Mouse (Mus musculus) kidney, postnatal 25 days (tissue): ENCODE measurements around the gene Deup1.
A peak's percentile ranks its signal among the peaks of the same experiment; 100 is the strongest.

Source experiments
- DNase-seq, 2 experiments: peaks; one replicate each; pipeline ENCODE4 v3.0.0; 2021; ENCODE audit warnings: mixed read lengths in 2 of 2

The Deup1 gene

DNA sequence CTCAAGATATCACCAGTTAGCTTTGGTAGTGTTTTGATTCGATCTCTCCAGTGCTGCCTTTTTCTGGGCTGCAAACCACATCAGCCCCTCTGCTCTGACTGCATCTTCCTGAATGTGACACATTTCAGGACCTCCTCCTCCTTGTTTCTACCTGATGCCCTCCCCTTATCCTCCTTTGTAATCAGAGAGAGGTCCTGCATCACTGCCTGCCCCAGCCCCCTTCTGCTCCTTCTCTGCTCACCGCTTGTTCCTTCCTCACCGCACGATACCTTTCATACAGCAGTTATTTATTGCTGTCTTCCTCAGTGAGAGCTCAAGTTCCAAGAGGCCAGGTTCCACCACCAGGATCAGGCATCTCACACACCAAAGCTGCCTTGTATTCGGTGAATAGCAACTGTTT lies 96.5 kb downstream of the Deup1 start:
- DNase-seq, result no peak

DNA sequence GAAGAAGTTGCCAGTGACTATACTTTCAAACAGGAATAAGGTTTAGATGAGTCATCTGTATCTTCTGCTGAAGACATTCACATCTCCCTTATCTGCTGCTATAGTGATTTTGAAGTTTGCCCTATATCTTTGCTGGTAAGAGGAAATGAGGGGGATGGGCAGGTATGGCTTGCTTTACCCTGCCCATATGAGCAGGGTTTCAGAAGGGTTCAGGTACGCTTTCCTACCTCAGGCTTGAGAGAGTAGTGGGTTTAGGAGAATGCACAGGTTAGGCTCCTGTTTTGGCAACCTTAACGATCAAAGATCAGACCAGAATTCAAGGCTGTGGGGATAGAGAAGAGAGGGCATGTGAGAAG lies 97.8 kb downstream of the Deup1 start:
- DNase-seq, result no peak

DNA sequence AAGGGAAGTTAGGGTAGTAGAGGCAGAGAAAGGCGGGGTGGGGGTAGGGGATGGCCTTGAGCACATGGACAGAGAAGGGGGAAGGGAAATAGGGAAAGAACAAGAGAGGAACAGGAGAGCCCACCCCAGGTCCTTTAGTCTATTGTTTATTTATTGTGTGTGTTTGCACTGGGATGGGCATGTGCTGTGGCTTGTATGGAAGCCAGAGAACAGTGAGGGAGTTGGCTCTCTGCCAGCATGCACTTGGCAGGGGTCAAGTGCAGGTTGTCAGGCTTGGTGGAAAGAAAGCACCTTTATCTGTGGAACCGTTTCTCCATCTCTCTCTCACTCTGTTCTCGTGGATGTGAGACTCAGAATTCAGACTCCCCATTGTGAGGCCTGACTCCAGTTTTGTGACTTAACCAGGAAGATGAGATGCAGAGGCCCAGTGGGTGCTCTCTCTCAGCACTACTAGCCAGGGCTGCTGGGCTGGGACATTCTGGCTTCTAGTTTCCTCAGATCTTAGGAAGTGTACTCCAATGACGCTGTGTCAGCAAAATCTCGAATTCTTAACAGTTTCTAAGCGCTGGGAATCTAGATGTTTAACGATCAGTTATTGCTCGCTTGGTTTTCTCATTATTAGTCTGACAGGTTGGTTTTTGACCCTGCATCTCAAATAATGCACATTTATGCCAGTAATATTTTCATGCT lies 98.3 kb downstream of the Deup1 start:
- DNase-seq, result peak; percentile 71 to 73

DNA sequence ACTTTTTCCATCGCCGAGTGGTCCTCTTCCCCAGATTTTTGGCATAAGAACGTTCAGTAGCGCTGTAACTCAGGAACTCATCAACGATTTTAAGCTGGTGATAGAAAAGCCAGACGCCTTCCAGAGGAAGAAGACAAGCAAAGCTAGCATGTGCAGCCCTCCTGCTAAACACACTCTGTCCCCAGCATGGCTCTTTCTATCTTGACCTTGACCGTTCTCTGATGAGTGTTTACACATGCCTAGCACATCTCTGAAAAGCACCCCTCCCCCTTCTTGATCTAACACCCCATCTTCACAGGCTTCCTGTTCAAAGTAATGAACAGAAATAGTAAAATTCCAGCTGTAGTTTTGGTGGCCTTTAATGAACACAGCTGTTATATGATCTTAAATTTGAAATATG lies 99.4 kb downstream of the Deup1 start:
- no peak for DNase-seq

- DNase-seq, result no peak
Observed at GRCm38 (mm10) chr9:15527846-15528245, 99.9 kb downstream of the Deup1 start.

DNA sequence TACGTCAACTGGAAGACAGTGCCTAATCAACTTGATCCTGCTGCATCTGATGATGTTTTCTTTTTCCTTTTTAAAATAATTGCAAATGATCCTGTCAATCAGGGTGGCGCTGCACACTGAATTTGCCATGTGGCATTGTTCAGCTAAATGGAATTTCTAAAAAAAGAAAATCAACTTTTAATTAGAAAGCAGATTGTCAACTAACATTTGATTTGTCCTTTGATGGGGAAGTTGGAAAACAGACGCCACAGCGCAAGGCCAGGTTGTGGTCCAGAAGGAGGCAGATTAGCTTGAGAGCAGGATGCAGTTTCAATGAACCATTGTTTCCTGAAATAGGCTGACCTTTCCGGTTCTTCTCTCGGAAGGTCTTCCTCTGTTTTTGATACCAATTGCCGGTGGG lies 101.2 kb downstream of the Deup1 start:
- no peak for DNase-seq

DNA sequence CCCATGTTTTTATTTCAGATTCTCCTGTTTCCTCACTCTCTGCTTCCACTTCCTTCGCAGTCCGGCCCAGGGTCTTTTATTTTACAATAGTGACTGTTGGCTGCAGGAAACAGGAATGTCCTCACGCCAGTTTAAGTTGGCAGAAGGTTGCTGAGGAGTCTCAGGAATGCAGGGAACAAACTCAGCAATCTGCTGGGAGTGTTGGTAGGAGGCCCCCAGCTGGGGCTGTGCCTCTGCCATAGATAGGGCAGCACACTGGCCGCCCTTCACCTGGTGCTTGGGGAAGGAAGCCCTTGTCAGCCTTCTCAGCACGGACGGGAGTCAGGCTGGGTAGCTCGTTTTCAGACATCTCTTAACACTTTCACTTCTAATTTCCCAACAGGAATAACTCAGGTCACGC lies 102.5 kb downstream of the Deup1 start:
- DNase-seq, result peak; percentile 44 to 79

DNA sequence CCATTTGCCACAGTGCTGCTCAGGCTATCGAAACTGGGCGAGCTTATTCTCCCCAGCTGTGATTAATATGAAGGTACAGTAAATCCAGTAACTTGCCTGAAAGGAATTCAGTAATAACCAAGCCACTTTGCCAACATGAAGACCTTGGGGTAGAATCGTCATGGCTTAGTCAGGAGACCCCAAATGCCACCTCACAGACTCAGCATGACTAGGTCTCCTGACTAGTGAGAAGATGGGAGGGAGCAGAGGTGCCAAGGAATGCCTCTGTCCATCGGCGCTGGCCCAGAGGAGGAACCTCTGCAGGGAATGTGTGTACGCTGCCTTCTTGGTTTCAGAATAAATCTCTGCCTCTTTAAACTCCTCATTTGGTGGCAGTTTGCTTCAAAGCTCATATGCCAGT lies 104.1 kb downstream of the Deup1 start:
- DNase-seq, result no peak

GRCm38 (mm10) chr9:15522887-15523286 lies 104.8 kb downstream of the Deup1 start:
- DNase-seq, result no peak

DNA sequence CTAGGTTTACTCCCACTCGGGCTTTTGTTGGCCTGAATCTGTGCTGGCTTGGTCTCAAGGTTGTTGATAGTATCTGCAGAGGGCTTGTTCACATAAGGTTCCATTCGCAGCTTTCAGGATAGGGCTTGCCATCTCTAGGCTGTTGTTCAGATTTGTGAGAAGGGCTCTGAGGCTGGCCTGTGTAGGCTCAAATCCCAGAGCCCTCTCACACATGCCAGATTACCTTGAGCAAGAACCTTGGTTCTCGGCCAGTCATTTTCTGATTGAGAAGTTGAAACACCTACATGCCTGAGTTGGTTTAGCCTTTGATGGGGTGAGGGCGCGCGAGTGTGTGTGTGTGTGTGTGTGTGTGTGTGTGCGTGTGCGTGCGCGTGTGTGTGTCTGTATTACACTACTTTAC lies 105.4 kb downstream of the Deup1 start:
- no peak for DNase-seq

GRCm38 (mm10) chr9:15517979-15518378 lies 109.8 kb downstream of the Deup1 start:
- DNase-seq, result no peak

DNA sequence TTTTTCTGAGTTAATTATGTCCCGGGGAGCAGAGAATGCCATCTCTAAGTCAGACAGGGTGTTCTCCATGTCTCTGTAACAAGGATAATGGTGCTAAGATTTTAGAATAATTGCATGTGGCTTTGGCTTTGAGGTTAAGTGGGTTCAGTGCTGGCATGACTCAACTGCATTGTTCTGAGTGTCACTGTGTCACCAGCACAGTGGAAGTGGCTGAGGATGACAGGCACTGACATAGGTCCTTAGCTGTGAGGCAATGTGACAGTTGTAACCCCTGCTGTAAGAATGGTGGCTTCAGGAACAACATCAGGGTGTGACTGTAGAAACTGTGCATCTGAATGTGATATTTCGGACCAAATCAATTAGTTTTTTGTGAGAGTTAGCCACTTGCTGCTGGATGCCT lies 111.7 kb downstream of the Deup1 start:
- no peak for DNase-seq

DNA sequence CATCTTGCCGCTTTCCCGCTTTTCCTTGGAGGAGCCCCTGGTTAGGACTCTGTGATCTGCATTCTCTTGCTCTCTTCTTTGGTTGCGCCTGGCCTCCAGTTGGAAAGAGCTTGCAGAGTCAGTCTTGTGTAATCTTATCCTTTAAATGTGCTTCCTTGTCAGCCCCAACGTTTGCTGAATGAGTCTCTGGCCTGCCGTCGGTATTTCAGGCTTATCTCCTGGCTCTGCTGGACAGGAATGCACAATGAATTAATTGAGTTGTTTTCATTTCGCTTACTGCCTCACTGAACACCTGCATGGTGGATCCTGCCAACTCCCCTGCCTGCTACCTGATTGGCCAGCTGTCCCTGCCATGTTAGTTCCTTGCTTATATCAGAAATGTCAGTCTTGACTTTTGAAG lies 114.8 kb downstream of the Deup1 start:
- DNase-seq, result peak; percentile 43 to 72

- DNase-seq, result no peak
Observed at GRCm38 (mm10) chr9:15510557-15511310, 117.0 kb downstream of the Deup1 start.
